Mouse (Mus musculus): ENCODE measurements at regions not wholly inside any gene's neighbourhood (a gene's known extent, or its start where the extent isn't known, plus 50 kb on each side); places are given as distances from the start of the nearest gene placed in this dataset.
"Not testable (repeated sequence)": the region's sequence is repeated elsewhere in the genome, so short reads cannot be mapped to it uniquely, and the experiment has no call there.

DNA sequence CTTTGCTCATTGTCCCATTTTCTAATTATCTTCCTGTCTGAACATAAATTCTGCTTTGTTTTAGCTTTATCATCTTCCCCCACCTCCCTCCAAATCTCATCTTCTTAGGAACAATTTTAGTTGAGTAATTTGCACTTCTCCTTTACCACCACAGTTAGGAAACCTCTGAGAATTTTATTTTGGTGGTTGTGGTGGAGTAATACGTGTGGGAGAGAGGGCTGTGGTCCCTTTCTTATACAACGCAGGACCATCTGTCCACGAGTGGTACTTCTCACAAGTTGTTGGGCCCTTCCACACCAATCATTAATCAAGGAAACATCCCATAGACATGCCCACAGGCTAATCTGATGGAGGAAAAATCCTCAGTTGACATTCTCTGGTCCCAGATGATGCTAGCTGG lies 614.2 kb upstream of the Olfr1507 start:
- not testable (repeated sequence) for TF ChIP-seq CTCF, POLR2A (IDR thresholded peaks at IDR 0.05; ENCODE audit: insufficient read depth, low read depth, low read length)

Measured in olfactory bulb, adult 2 months (tissue).